Mouse (Mus musculus): ENCODE measurements around the gene Ralb. TPM values are rescaled to one million over a fixed set of nuclear protein-coding genes. Genes with fewer than 3 reads are reported as not detected.
A peak's percentile ranks its signal among the peaks of the same experiment; 100 is the strongest.

Ralb gene
- polyA plus RNA-seq, 1 experiment from 2014 or later, result 134 TPM

- H3K4me2 ChIP-seq, result no peak overlapping the region
- peak overlapping the region; percentile 51 for H3K27ac ChIP-seq
- H3K9ac ChIP-seq, result no peak overlapping the region
Observed at GRCm38 (mm10) chr1:119472648-119473047, 31.9 kb downstream of the Ralb start.

GRCm38 (mm10) chr1:119471793-119472396, 32.7 kb downstream of the Ralb start:
- no peak overlapping the region for H3K9ac ChIP-seq
- H3K4me1 ChIP-seq (replicated peaks), result peaks cover 15% of the 10 kb centered on the region
- no peak for ATAC-seq (replicated peaks; ENCODE audit: insufficient number of reproducible peaks, insufficient read depth, low FRiP score, low read depth)
- H3K9me3 ChIP-seq (replicated peaks), result no peaks in the 10 kb centered on the region
- no peak overlapping the region for H3K4me3 ChIP-seq
- no peak overlapping the region for H3K27ac ChIP-seq
- no peaks in the 10 kb centered on the region for H3K27me3 ChIP-seq
- 48% methylated on average over 14 of the region's 14 CpGs for WGBS
- peaks cover 68% of the 10 kb centered on the region for H3K36me3 ChIP-seq
- no peak overlapping the region for H3K4me2 ChIP-seq

More at GRCm38 (mm10) chr1:119472648-119473047, 31.9 kb downstream of the Ralb start:
- Histone ChIP-seq H3K27me3 (no peaks in the 10 kb centered on the region), H3K9me3 (replicated peaks) (no peaks in the 10 kb centered on the region), H3K4me3 (no peak overlapping the region), H3K36me3 (peaks cover 75% of the 10 kb centered on the region), H3K4me1 (replicated peaks) (peaks cover 19% of the 10 kb centered on the region)
- WGBS, result 28% methylated on average over 11 of the region's 11 CpGs
- ATAC-seq (replicated peaks; ENCODE audit: insufficient number of reproducible peaks, insufficient read depth, low FRiP score, low read depth), result no peak

- H3K9me3 ChIP-seq (replicated peaks), result no peaks in the 10 kb centered on the region
- H3K27ac ChIP-seq, result no peak overlapping the region
- no peak overlapping the region for H3K4me2 ChIP-seq
- no peaks in the 10 kb centered on the region for H3K27me3 ChIP-seq
- H3K36me3 ChIP-seq, result peaks cover 6% of the 10 kb centered on the region; the same call in 1 of the 2 replicates
- H3K4me1 ChIP-seq (replicated peaks), result 0 out of 2 replicates have a peak, but pooled peaks cover 6% of the 10 kb centered on the region
- 57% methylated on average over 2 of the region's 2 CpGs for WGBS
- no peak overlapping the region for H3K4me3 ChIP-seq
- no peak for ATAC-seq (replicated peaks; ENCODE audit: insufficient number of reproducible peaks, insufficient read depth, low FRiP score, low read depth)
- H3K9ac ChIP-seq, result no peak overlapping the region
Observed at GRCm38 (mm10) chr1:119463386-119463785, 41.2 kb downstream of the Ralb start.

GRCm38 (mm10) chr1:119460062-119460461, 44.5 kb downstream of the Ralb start:
- H3K4me3 ChIP-seq, result no peak overlapping the region
- no peak for ATAC-seq (replicated peaks; ENCODE audit: insufficient number of reproducible peaks, insufficient read depth, low FRiP score, low read depth)
- 84% methylated on average over 2 of the region's 2 CpGs for WGBS

GRCm38 (mm10) chr1:119457993-119458605, 46.5 kb downstream of the Ralb start:
- H3K9me3 ChIP-seq (replicated peaks), result no peaks in the 10 kb centered on the region
- H3K4me1 ChIP-seq (replicated peaks), result peaks cover 12% of the 10 kb centered on the region; the same call in 1 of the 2 replicates
- no peaks in the 10 kb centered on the region for H3K36me3 ChIP-seq
- H3K4me2 ChIP-seq, result peak overlapping the region; percentile 37; the same call in 1 of the 2 replicates
- H3K4me3 ChIP-seq, result no peak overlapping the region
- no peak for ATAC-seq (replicated peaks; ENCODE audit: insufficient number of reproducible peaks, insufficient read depth, low FRiP score, low read depth)
- H3K9ac ChIP-seq, result no peak overlapping the region
- no peak overlapping the region for H3K27ac ChIP-seq
- peaks cover 6% of the 10 kb centered on the region; the same call in 1 of the 2 replicates for H3K27me3 ChIP-seq
- 11% methylated on average over 10 of the region's 10 CpGs for WGBS

More at GRCm38 (mm10) chr1:119460062-119460461, 44.5 kb downstream of the Ralb start:
- no peak overlapping the region for H3K4me2 ChIP-seq
- peaks cover 12% of the 10 kb centered on the region; the same call in 1 of the 2 replicates for H3K4me1 ChIP-seq (replicated peaks)
- H3K9ac ChIP-seq, result no peak overlapping the region
- peaks cover 6% of the 10 kb centered on the region; the same call in 1 of the 2 replicates for H3K27me3 ChIP-seq
- no peaks in the 10 kb centered on the region for H3K9me3 ChIP-seq (replicated peaks)
- H3K27ac ChIP-seq, result no peak overlapping the region
- H3K36me3 ChIP-seq, result no peaks in the 10 kb centered on the region

- no peak overlapping the region for H3K27ac ChIP-seq
- 42% methylated on average over 5 of the region's 5 CpGs for WGBS
- no peak overlapping the region for H3K9ac ChIP-seq
- H3K36me3 ChIP-seq, result no peaks in the 10 kb centered on the region
- H3K4me3 ChIP-seq, result peak overlapping the region; percentile 13; the same call in 1 of the 2 replicates
- H3K27me3 ChIP-seq, result peaks cover 6% of the 10 kb centered on the region; the same call in 1 of the 2 replicates
- ATAC-seq (replicated peaks; ENCODE audit: insufficient number of reproducible peaks, insufficient read depth, low FRiP score, low read depth), result no peak
- peak overlapping the region; percentile 53 for H3K4me2 ChIP-seq
- no peaks in the 10 kb centered on the region for H3K9me3 ChIP-seq (replicated peaks)
- peaks cover 7% of the 10 kb centered on the region; the same call in 1 of the 2 replicates for H3K4me1 ChIP-seq (replicated peaks)
Observed at GRCm38 (mm10) chr1:119457528-119457855, 47.1 kb downstream of the Ralb start.

GRCm38 (mm10) chr1:119456671-119457527, 47.7 kb downstream of the Ralb start:
- H3K9ac ChIP-seq, result no peak overlapping the region
- peak overlapping the region; percentile 13 for H3K4me3 ChIP-seq
- H3K9me3 ChIP-seq (replicated peaks), result no peaks in the 10 kb centered on the region
- peak overlapping the region; percentile 53 for H3K4me2 ChIP-seq
- no peak for ATAC-seq (replicated peaks; ENCODE audit: insufficient number of reproducible peaks, insufficient read depth, low FRiP score, low read depth)
- 31% methylated on average over 19 of the region's 19 CpGs for WGBS
- H3K36me3 ChIP-seq, result no peaks in the 10 kb centered on the region
- H3K4me1 ChIP-seq (replicated peaks), result peaks cover 5% of the 10 kb centered on the region; the same call in 1 of the 2 replicates
- peaks cover 6% of the 10 kb centered on the region; the same call in 1 of the 2 replicates for H3K27me3 ChIP-seq
- no peak overlapping the region for H3K27ac ChIP-seq

- Histone ChIP-seq H3K9ac (no peak overlapping the region), H3K9me3 (replicated peaks) (no peaks in the 10 kb centered on the region), H3K4me3 (no peak overlapping the region), H3K36me3 (no peaks in the 10 kb centered on the region), H3K4me1 (replicated peaks) (peaks cover 5% of the 10 kb centered on the region; the same call in 1 of the 2 replicates), H3K4me2 (no peak overlapping the region), H3K27me3 (peaks cover 6% of the 10 kb centered on the region; the same call in 1 of the 2 replicates), H3K27ac (no peak overlapping the region)
- ATAC-seq (replicated peaks; ENCODE audit: insufficient number of reproducible peaks, insufficient read depth, low FRiP score, low read depth), result no peak
- WGBS, result 53% methylated on average over 3 of the region's 4 CpGs
Observed at GRCm38 (mm10) chr1:119453731-119454130, 50.9 kb downstream of the Ralb start.

GRCm38 (mm10) chr1:119451417-119451816, 53.2 kb downstream of the Ralb start:
- Histone ChIP-seq H3K27ac (no peak overlapping the region), H3K4me3 (no peak overlapping the region), H3K9ac (no peak overlapping the region), H3K27me3 (peaks cover 6% of the 10 kb centered on the region; the same call in 1 of the 2 replicates), H3K4me1 (replicated peaks) (peaks cover 7% of the 10 kb centered on the region), H3K36me3 (no peaks in the 10 kb centered on the region), H3K9me3 (replicated peaks) (no peaks in the 10 kb centered on the region), H3K4me2 (no peak overlapping the region)
- 57% methylated on average over 10 of the region's 10 CpGs for WGBS
- ATAC-seq (replicated peaks; ENCODE audit: insufficient number of reproducible peaks, insufficient read depth, low FRiP score, low read depth), result no peak

- no peak overlapping the region for H3K9ac ChIP-seq
- WGBS, result 77% methylated on average over 10 of the region's 10 CpGs
- peaks cover 11% of the 10 kb centered on the region for H3K4me1 ChIP-seq (replicated peaks)
Observed at GRCm38 (mm10) chr1:119450651-119451345, 53.8 kb downstream of the Ralb start.

More at GRCm38 (mm10) chr1:119450651-119451345, 53.8 kb downstream of the Ralb start:
- no peak overlapping the region for H3K4me3 ChIP-seq
- ATAC-seq (replicated peaks; ENCODE audit: insufficient number of reproducible peaks, insufficient read depth, low FRiP score, low read depth), result no peak
- H3K36me3 ChIP-seq, result no peaks in the 10 kb centered on the region
- no peak overlapping the region for H3K27ac ChIP-seq
- H3K27me3 ChIP-seq, result peaks cover 1% of the 10 kb centered on the region; the same call in 1 of the 2 replicates
- no peaks in the 10 kb centered on the region for H3K9me3 ChIP-seq (replicated peaks)
- H3K4me2 ChIP-seq, result no peak overlapping the region
